Mouse (Mus musculus) MEL (cell line): ENCODE data around the gene Foxf1.

Experiments used
- CTCF ChIP-seq, 3 experiments: IDR thresholded peaks in 2 of 3; conservative IDR thresholded peaks in 1 of 3; 2 replicates each; pipeline ENCODE4 v1.5.1; 2011 to 2012; ENCODE audit warnings: low read length in 3 of 3, low read depth in 2 of 3, mild to moderate bottlenecking in 2 of 3, improper control_type of control experiment in 1 of 3, inconsistent platforms in 1 of 3, mixed read lengths in 1 of 3, moderate library complexity in 1 of 3; ENCODE audit not compliant: control insufficient read depth in 1 of 3, insufficient read depth in 1 of 3, poor library complexity in 1 of 3, severe bottlenecking in 1 of 3
- KAT2A ChIP-seq: conservative IDR thresholded peaks from 2 replicates; pipeline ENCODE4 v1.6.1; 2012; ENCODE audit warnings: low read depth, low read length, improper control_type of control experiment, inconsistent platforms

GRCm38 (mm10) chr8:121074108-121074847 lies 9.9 kb upstream of the Foxf1 start:
- TF ChIP-seq CTCF (IDR thresholded peaks at IDR 0.05 in 2 of 3, conservative IDR thresholded peaks at IDR 0.05 in 1 of 3; ENCODE audit: control insufficient read depth in 1 of 3, insufficient read depth in 1 of 3, low read depth in 2 of 3, low read length in 3 of 3, poor library complexity in 1 of 3, severe bottlenecking in 1 of 3) (no peak), KAT2A (no peak)
